Mouse (Mus musculus): ENCODE data around the gene Gm45021. TPM values are rescaled to one million over a fixed set of nuclear protein-coding genes. Genes with fewer than 3 reads are reported as not detected.

The Gm45021 gene
- total RNA-seq (2021) = not detected
- long read RNA-seq, experiment 1 = 0 reads
- long read RNA-seq, experiment 2 = 0 reads

GRCm38 (mm10) chr6:48589194-48589750 is at the start of gene Gm45021:
Gm45021 (plus strand) TSS chr6:48589610.
- no peak for DNase-seq (ENCODE audit: low spot score)

GRCm38 (mm10) chr6:48539860-48540259 is 49.5 kb upstream of the Gm45021 start:
- DNase-seq (ENCODE audit: low spot score) = no peak

- DNase-seq (ENCODE audit: low spot score) = no peak
Measured at GRCm38 (mm10) chr6:48540721-48541120, 48.7 kb upstream of the Gm45021 start.

- peak; percentile 90 for DNase-seq (ENCODE audit: low spot score)
Measured at GRCm38 (mm10) chr6:48541560-48542450, 47.6 kb upstream of the Gm45021 start.

- no peak for DNase-seq (ENCODE audit: low spot score)
Measured at GRCm38 (mm10) chr6:48542631-48543030, 46.8 kb upstream of the Gm45021 start.

- DNase-seq (ENCODE audit: low spot score) = no peak
Measured at GRCm38 (mm10) chr6:48545251-48545650, 44.2 kb upstream of the Gm45021 start.

- DNase-seq (ENCODE audit: low spot score) = peak; percentile 51
Measured at GRCm38 (mm10) chr6:48546271-48546670, 43.1 kb upstream of the Gm45021 start.

- peak; percentile 64 for DNase-seq (ENCODE audit: low spot score)
Measured at GRCm38 (mm10) chr6:48546858-48547257, 42.6 kb upstream of the Gm45021 start.

- DNase-seq (ENCODE audit: low spot score) = no peak
Measured at GRCm38 (mm10) chr6:48548314-48548713, 41.1 kb upstream of the Gm45021 start.

- peak; percentile 36 for DNase-seq (ENCODE audit: low spot score)
Measured at GRCm38 (mm10) chr6:48552918-48553317, 36.5 kb upstream of the Gm45021 start.

- peak; percentile 83 for DNase-seq (ENCODE audit: low spot score)
Measured at GRCm38 (mm10) chr6:48553819-48554218, 35.6 kb upstream of the Gm45021 start.

GRCm38 (mm10) chr6:48554280-48555103 is 34.9 kb upstream of the Gm45021 start, which contains the start of gene Lrrc61:
Lrrc61 (plus strand) TSS chr6:48554796.
- DNase-seq (ENCODE audit: low spot score) = peak; percentile 99

- peak; percentile 75 for DNase-seq (ENCODE audit: low spot score)
Measured at GRCm38 (mm10) chr6:48555104-48555890, 34.1 kb upstream of the Gm45021 start.

GRCm38 (mm10) chr6:48555956-48556355 is 33.5 kb upstream of the Gm45021 start:
- no peak for DNase-seq (ENCODE audit: low spot score)

- no peak for DNase-seq (ENCODE audit: low spot score)
Measured at GRCm38 (mm10) chr6:48565693-48566310, 23.6 kb upstream of the Gm45021 start.

GRCm38 (mm10) chr6:48566312-48566711 is 23.1 kb upstream of the Gm45021 start:
- DNase-seq (ENCODE audit: low spot score) = peak; percentile 43

- DNase-seq (ENCODE audit: low spot score) = peak; percentile 43
Measured at GRCm38 (mm10) chr6:48568036-48568984, 21.1 kb upstream of the Gm45021 start.

GRCm38 (mm10) chr6:48569065-48569807 is 20.2 kb upstream of the Gm45021 start:
- DNase-seq (ENCODE audit: low spot score) = no peak

- DNase-seq (ENCODE audit: low spot score) = no peak
Measured at GRCm38 (mm10) chr6:48572014-48572413, 17.4 kb upstream of the Gm45021 start.
